Mouse (Mus musculus) bone marrow, adult 2 months (tissue): ENCODE results near the gene Ctsd.
"Not testable (repeated sequence)": the region's sequence is repeated elsewhere in the genome, so short reads cannot be mapped to it uniquely, and the experiment has no call there.

Experiments
- CTCF ChIP-seq: fragments of 200-500 bp; IDR thresholded peaks from 2 replicates; pipeline ENCODE4 v1.5.1; 2011; ENCODE audit warnings: low read length, control low read depth; ENCODE audit not compliant: control insufficient read depth, insufficient read depth
- POLR2A ChIP-seq: fragments of 200-500 bp; IDR thresholded peaks from 2 replicates; pipeline ENCODE4 v1.6.1; 2011; ENCODE audit warnings: low read depth, mild to moderate bottlenecking, control low read depth, low read length, borderline replicate concordance; ENCODE audit not compliant: control insufficient read depth

DNA sequence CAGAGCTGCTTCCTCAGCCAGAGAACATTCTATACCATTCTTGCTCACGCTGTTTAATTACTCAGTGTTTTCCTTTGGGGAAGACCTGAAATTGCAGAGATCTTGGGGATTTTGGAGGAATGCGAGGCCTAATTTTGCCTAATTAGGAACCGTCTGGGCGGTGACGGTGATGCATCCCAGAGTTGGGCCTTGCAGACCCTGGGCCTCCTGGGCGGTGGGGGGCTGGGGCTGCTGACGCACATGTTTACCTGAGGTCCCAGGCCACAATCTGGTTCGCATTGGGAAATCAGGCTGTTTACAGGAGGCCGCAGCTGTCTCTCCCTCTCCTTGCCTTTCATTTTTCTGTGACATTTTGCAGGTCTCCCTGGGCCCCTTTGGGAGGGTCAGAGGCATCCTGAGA is 55.1 kb downstream of the Ctsd start:
- TF ChIP-seq POLR2A, CTCF: not testable (repeated sequence)
